Mouse (Mus musculus): ENCODE measurements around the gene Cyp4v3.

DNA sequence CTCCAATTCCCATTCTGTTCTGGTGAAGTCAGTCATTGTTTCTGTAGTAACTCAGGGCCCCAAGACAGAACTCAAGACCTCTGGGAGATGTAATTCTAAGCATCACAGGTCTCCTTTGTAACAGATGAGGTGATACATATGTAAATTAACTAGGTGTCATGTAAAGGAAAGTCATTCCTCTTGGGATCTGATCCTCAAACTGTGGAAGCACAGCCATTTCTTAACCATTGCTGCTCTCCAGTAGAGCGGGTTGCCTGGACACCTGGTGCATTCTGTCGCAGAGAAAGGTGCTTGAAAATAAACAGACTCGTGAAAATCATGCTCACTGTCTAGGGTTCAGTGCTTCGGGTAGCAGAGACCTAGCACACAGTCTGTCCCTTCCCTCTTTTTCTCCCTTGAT is 47.6 kb upstream of the Cyp4v3 start:
- TF ChIP-seq CTCF (IDR thresholded peaks at IDR 0.05) (no peak), EP300 (IDR thresholded peaks at IDR 0.05) (no peak)
